Mouse (Mus musculus): Measurements from ENCODE around the gene Ltbp3.

GRCm38 (mm10) chr19:5721233-5721632, 19.5 kb upstream of the Ltbp3 start:
- TF ChIP-seq POLR2A (IDR thresholded peaks at IDR 0.05; ENCODE audit: borderline replicate concordance, extremely low read depth, low read depth, low read length) (no peak), CTCF (IDR thresholded peaks at IDR 0.05; ENCODE audit: insufficient read depth, low read length) (no peak)
